Mouse (Mus musculus): ENCODE measurements around the gene Iars2. TPM values are rescaled to one million over a fixed set of nuclear protein-coding genes. Genes with fewer than 3 reads are reported as not detected.

Iars2 gene
- total and polyA plus RNA-seq, 2 experiments from 2014 or later = 15.9 to 37.1 TPM

GRCm38 (mm10) chr1:185336535-185336934, 7.3 kb upstream of the Iars2 start:
- ATAC-seq (ENCODE audit: low FRiP score) (no peak), DNase-seq (ENCODE audit: low spot score) (no peak)
- Histone ChIP-seq H3K9me3 (ENCODE audit: low read length) (no peaks in the 10 kb centered on the region), H3K9ac (replicated peaks; ENCODE audit: low read length, poor library complexity, severe bottlenecking) (no peak overlapping the region), H3K4me2 (ENCODE audit: low read depth, low read length, poor library complexity, severe bottlenecking) (no peak overlapping the region), H3K27ac (ENCODE audit: low read depth, low read length) (no peak overlapping the region), H3K27me3 (ENCODE audit: insufficient read depth, low read length) (no peaks in the 10 kb centered on the region), H3K4me1 (ENCODE audit: insufficient read depth, low read length) (peaks cover 2% of the 10 kb centered on the region; the same call in 1 of the 2 replicates), H3K36me3 (ENCODE audit: insufficient read depth, low read length) (peaks cover 14% of the 10 kb centered on the region), H3K4me3 (ENCODE audit: low read depth, low read length) (no peak overlapping the region)
- TF ChIP-seq CTCF (IDR thresholded peaks at IDR 0.05) = no peak
- WGBS = 8% methylated on average over 3 of the region's 3 CpGs

GRCm38 (mm10) chr1:185335231-185335765, 6.1 kb upstream of the Iars2 start:
- H3K27ac ChIP-seq (ENCODE audit: low read depth, low read length) = no peak overlapping the region
- no peaks in the 10 kb centered on the region for H3K27me3 ChIP-seq (ENCODE audit: insufficient read depth, low read length)
- DNase-seq (ENCODE audit: low spot score) (no peak), ATAC-seq (ENCODE audit: low FRiP score) (no peak)
- no peak for TF ChIP-seq CTCF (IDR thresholded peaks at IDR 0.05)
- no peak overlapping the region for H3K4me3 ChIP-seq (ENCODE audit: low read depth, low read length)
- H3K9me3 ChIP-seq (ENCODE audit: low read length) = no peaks in the 10 kb centered on the region
- 64% methylated on average over 6 of the region's 6 CpGs for WGBS
- H3K9ac ChIP-seq (replicated peaks; ENCODE audit: low read length, poor library complexity, severe bottlenecking) = no peak overlapping the region
- H3K36me3 ChIP-seq (ENCODE audit: insufficient read depth, low read length) = peaks cover 8% of the 10 kb centered on the region
- no peak overlapping the region for H3K4me2 ChIP-seq (ENCODE audit: low read depth, low read length, poor library complexity, severe bottlenecking)
- H3K4me1 ChIP-seq (ENCODE audit: insufficient read depth, low read length) = peaks cover 2% of the 10 kb centered on the region; the same call in 1 of the 2 replicates

- Histone ChIP-seq H3K4me1 (ENCODE audit: insufficient read depth, low read length) (peaks cover 9% of the 10 kb centered on the region), H3K9ac (replicated peaks; ENCODE audit: low read length, poor library complexity, severe bottlenecking) (no peak overlapping the region), H3K4me3 (ENCODE audit: low read depth, low read length) (no peak overlapping the region), H3K36me3 (ENCODE audit: insufficient read depth, low read length) (peaks cover 6% of the 10 kb centered on the region), H3K4me2 (ENCODE audit: low read depth, low read length, poor library complexity, severe bottlenecking) (no peak overlapping the region), H3K9me3 (ENCODE audit: low read length) (no peaks in the 10 kb centered on the region), H3K27me3 (ENCODE audit: insufficient read depth, low read length) (no peaks in the 10 kb centered on the region), H3K27ac (ENCODE audit: low read depth, low read length) (no peak overlapping the region)
- DNase-seq (ENCODE audit: low spot score) = no peak
- no peak for ATAC-seq (ENCODE audit: low FRiP score)
- TF ChIP-seq CTCF (IDR thresholded peaks at IDR 0.05) = no peak
- 81% methylated on average over 4 of the region's 4 CpGs for WGBS
Observed at GRCm38 (mm10) chr1:185334136-185334535, 4.9 kb upstream of the Iars2 start.

- H3K27me3 ChIP-seq (ENCODE audit: insufficient read depth, low read length) = no peaks in the 10 kb centered on the region
- no peak for DNase-seq (ENCODE audit: low spot score)
- H3K27ac ChIP-seq (ENCODE audit: low read depth, low read length) = no peak overlapping the region
- H3K36me3 ChIP-seq (ENCODE audit: insufficient read depth, low read length) = peaks cover 4% of the 10 kb centered on the region
- 87% methylated on average over 5 of the region's 5 CpGs for WGBS
- no peak for ATAC-seq (ENCODE audit: low FRiP score)
- H3K9me3 ChIP-seq (ENCODE audit: low read length) = no peaks in the 10 kb centered on the region
- H3K4me3 ChIP-seq (ENCODE audit: low read depth, low read length) = no peak overlapping the region
- no peak for TF ChIP-seq CTCF (IDR thresholded peaks at IDR 0.05)
- H3K4me1 ChIP-seq (ENCODE audit: insufficient read depth, low read length) = peaks cover 9% of the 10 kb centered on the region
- H3K9ac ChIP-seq (replicated peaks; ENCODE audit: low read length, poor library complexity, severe bottlenecking) = no peak overlapping the region
- H3K4me2 ChIP-seq (ENCODE audit: low read depth, low read length, poor library complexity, severe bottlenecking) = no peak overlapping the region
Observed at GRCm38 (mm10) chr1:185333651-185334050, 4.5 kb upstream of the Iars2 start.

DNA sequence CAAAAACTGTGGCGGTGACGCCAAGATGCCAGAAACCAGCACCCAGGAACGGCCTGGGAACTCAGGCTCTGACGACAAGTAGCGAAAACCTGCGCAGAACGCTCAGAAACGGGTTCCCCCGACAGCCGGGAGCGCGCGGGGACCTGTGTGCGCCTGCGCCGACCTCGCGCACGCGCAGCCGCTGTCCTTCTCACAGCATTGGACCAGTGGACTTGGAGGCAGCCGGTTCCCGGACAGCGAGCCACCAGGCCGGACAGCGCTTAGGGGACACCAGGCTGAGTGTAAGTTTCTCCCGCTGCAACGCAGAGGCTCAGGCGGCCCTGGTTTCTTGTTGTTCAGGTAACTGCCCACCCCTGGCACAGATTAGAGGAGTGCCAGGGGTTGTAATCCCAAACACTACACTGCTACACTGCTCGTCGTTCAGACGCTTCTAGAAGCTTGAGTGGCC, 2.8 kb upstream of the Iars2 start, which contains the start of gene Bpnt1:
Gene Bpnt1, plus strand, starts transcription at position 167 of the 448 bp plus-strand sequence.
- WGBS = 0% methylated on average over 32 of the region's 32 CpGs
- H3K36me3 ChIP-seq (ENCODE audit: insufficient read depth, low read length) = peaks cover 2% of the 10 kb centered on the region; the same call in 1 of the 2 replicates
- ATAC-seq (ENCODE audit: low FRiP score) = peak; percentile 87

GRCm38 (mm10) chr1:185331364-185331763, 2.2 kb upstream of the Iars2 start:
- WGBS = 52% methylated on average over 5 of the region's 5 CpGs
- Histone ChIP-seq H3K9me3 (ENCODE audit: low read length) (no peaks in the 10 kb centered on the region), H3K27ac (ENCODE audit: low read depth, low read length) (no peak overlapping the region), H3K27me3 (ENCODE audit: insufficient read depth, low read length) (no peaks in the 10 kb centered on the region), H3K36me3 (ENCODE audit: insufficient read depth, low read length) (peaks cover 7% of the 10 kb centered on the region; the same call in 1 of the 2 replicates), H3K4me2 (ENCODE audit: low read depth, low read length, poor library complexity, severe bottlenecking) (peak overlapping the region; percentile 62), H3K9ac (replicated peaks; ENCODE audit: low read length, poor library complexity, severe bottlenecking) (0 out of 2 replicates have a peak overlapping the region, but pooled peaks have one; percentile 59), H3K4me1 (ENCODE audit: insufficient read depth, low read length) (peaks cover 9% of the 10 kb centered on the region), H3K4me3 (ENCODE audit: low read depth, low read length) (peak overlapping the region; percentile 57)
- ATAC-seq (ENCODE audit: low FRiP score) = no peak
- TF ChIP-seq CTCF (IDR thresholded peaks at IDR 0.05) = peak; percentile 41; the same call in 1 of the 2 replicates
- no peak for DNase-seq (ENCODE audit: low spot score)

More for the DNA sequence above, 2.8 kb upstream of the Iars2 start, which contains the start of gene Bpnt1:
- peak within 1 kb of the TSS; percentile 62 for H3K4me2 ChIP-seq (ENCODE audit: low read depth, low read length, poor library complexity, severe bottlenecking)
- TF ChIP-seq CTCF (IDR thresholded peaks at IDR 0.05) = no peak
- H3K9me3 ChIP-seq (ENCODE audit: low read length) = no peaks in the 10 kb centered on the region
- no peaks in the 10 kb centered on the region for H3K27me3 ChIP-seq (ENCODE audit: insufficient read depth, low read length)
- H3K27ac ChIP-seq (ENCODE audit: low read depth, low read length) = peak within 1 kb of the TSS; percentile 67
- DNase-seq (ENCODE audit: low spot score) = peak; percentile 95
- peak within 1 kb of the TSS; percentile 57 for H3K4me3 ChIP-seq (ENCODE audit: low read depth, low read length)
- H3K4me1 ChIP-seq (ENCODE audit: insufficient read depth, low read length) = peaks cover 9% of the 10 kb centered on the region
- H3K9ac ChIP-seq (replicated peaks; ENCODE audit: low read length, poor library complexity, severe bottlenecking) = peak within 1 kb of the TSS; percentile 59
